Mouse (Mus musculus) intestine, postnatal 0 days (tissue): ENCODE measurements around the gene Asic2. TPM values are rescaled to one million over a fixed set of nuclear protein-coding genes. Genes with fewer than 3 reads are reported as not detected.

Experiments used
- ATAC-seq: fragments of 200-750 bp; cut with Nextera tagmentation; 2 replicates; pipeline ENCODE4 v1.8.0; 2017; ENCODE audit warnings: mild to moderate bottlenecking, moderate TSS enrichment, moderate library complexity
- H3K27ac ChIP-seq: fragments of 300-500 bp; sonication (generic); 2 replicates; pipeline ENCODE4 v1.5.1; 2014; ENCODE audit warnings: mild to moderate bottlenecking, low read depth, low read length, moderate library complexity
- H3K27me3 ChIP-seq: fragments of 300-500 bp; sonication (generic); replicated peaks from 2 replicates; pipeline ENCODE4 v1.6.1; 2014; ENCODE audit warnings: low read length, mixed read lengths; ENCODE audit not compliant: control insufficient read depth, insufficient read depth
- H3K36me3 ChIP-seq: fragments of 300-500 bp; sonication (generic); 2 replicates; pipeline ENCODE4 v1.6.1; 2014; ENCODE audit warnings: mild to moderate bottlenecking, moderate library complexity; ENCODE audit not compliant: control insufficient read depth, insufficient read depth
- H3K4me1 ChIP-seq: fragments of 300-500 bp; sonication (generic); replicated peaks from 2 replicates; pipeline ENCODE4 v1.6.1; 2014; ENCODE audit warnings: antibody characterized with exemption, low read length, mixed read lengths; ENCODE audit not compliant: control insufficient read depth, insufficient read depth
- H3K4me2 ChIP-seq: fragments of 300-500 bp; sonication (generic); replicated peaks from 2 replicates; pipeline ENCODE4 v1.6.1; 2014; ENCODE audit warnings: low read depth, mild to moderate bottlenecking, moderate library complexity
- H3K4me3 ChIP-seq: fragments of 300-500 bp; sonication (generic); 2 replicates; pipeline ENCODE4 v1.5.1; 2014; ENCODE audit warnings: low read depth, low read length
- H3K9ac ChIP-seq: fragments of 300-500 bp; sonication (generic); 2 replicates; pipeline ENCODE4 v1.6.1; 2014; ENCODE audit warnings: mild to moderate bottlenecking, low read depth, low read length
- H3K9me3 ChIP-seq: fragments of 300-500 bp; sonication (generic); 2 replicates; pipeline ENCODE4 v1.6.1; 2016; ENCODE audit warnings: mixed run types; ENCODE audit not compliant: control insufficient read depth
- CTCF ChIP-seq: sonication (generic); IDR thresholded peaks from 2 replicates; pipeline ENCODE4 v1.5.1; 2016; ENCODE audit warnings: low read depth, mild to moderate bottlenecking, control low read depth, antibody characterized with exemption, moderate library complexity
- WGBS: fragments of 180-500 bp; shearing (Covaris S2); extraction: QIAGEN DNeasy Blood & Tissue Kit; methylation state at CpG from one replicate; pipeline ENCODE4 v1.1.7; 2014; 5-methylcytosine and 5-hydroxymethylcytosine counted together
- polyA plus RNA-seq: library from polyadenylated mRNA; unstranded; fragments of >200 nt; fragmentation: Nextera tagmentation; extraction: Ambion mirVana; gene quantifications from 2 replicates; pipeline ENCODE4 v1.2.1, GENCODE M21; 2015

Asic2 gene
- polyA plus RNA-seq, 1 experiment from 2014 or later, result 0.55 TPM

DNA sequence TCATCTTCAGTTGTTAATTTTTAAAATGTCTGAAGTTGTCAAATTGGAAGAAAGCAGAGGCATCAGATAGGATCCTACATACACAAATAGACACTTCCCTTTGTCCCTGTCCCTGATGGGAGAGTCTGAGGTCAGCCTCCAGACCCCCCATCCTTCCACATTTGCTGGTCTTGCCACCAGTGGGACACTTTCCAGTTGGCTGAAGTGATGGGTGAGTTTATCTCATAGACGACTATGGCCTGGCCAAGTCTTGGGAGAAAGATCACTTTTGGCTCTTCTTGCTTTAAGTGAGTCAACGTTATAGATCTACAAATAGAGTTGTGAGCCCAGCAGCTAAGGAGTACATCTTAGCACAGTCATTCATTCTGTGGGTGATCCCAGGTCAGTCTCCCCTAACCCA lies 1090.2 kb downstream of the Asic2 start:
- TF ChIP-seq CTCF, result no peak
- 72% methylated on average over 2 of the region's 2 CpGs for WGBS
- Histone ChIP-seq H3K4me3 (no peak overlapping the region), H3K27ac (no peak overlapping the region), H3K4me2 (no peak overlapping the region), H3K4me1 (no peaks in the 10 kb centered on the region), H3K9me3 (no peaks in the 10 kb centered on the region), H3K36me3 (no peaks in the 10 kb centered on the region), H3K9ac (no peak overlapping the region), H3K27me3 (no peaks in the 10 kb centered on the region)
- no peak for ATAC-seq

DNA sequence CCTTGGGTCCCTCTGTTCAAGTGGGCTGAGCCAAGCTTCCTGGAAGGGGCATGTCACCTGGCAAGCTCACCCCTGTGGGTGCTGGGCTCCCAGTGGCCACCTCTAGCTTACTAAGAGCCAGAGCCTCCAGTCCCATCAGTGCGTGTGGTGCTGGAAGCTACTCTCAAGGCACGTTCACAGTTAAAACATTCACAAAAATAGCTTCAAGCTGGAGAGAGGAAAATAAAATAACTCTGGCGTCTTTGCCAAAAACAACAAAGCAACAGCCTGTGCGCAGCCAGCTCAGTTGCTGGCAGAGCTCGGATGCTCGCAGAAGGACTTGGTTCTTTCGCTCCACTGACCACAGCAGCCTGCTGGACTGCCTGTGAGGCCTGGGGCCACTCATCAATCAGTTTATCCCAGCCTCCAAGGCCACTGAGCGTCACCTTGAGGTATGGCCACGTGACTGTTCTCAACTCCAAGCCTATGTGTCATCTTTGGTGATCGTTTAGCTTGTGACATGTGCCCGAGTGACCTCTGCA lies 1091.1 kb downstream of the Asic2 start:
- H3K4me3 ChIP-seq, result no peak overlapping the region
- no peak overlapping the region for H3K9ac ChIP-seq
- WGBS, result 52% methylated on average over 11 of the region's 11 CpGs
- no peak for ATAC-seq
- TF ChIP-seq CTCF, result no peak
- no peaks in the 10 kb centered on the region for H3K9me3 ChIP-seq
- H3K4me1 ChIP-seq, result no peaks in the 10 kb centered on the region
- H3K36me3 ChIP-seq, result no peaks in the 10 kb centered on the region
- H3K4me2 ChIP-seq, result no peak overlapping the region
- no peaks in the 10 kb centered on the region for H3K27me3 ChIP-seq
- H3K27ac ChIP-seq, result no peak overlapping the region

DNA sequence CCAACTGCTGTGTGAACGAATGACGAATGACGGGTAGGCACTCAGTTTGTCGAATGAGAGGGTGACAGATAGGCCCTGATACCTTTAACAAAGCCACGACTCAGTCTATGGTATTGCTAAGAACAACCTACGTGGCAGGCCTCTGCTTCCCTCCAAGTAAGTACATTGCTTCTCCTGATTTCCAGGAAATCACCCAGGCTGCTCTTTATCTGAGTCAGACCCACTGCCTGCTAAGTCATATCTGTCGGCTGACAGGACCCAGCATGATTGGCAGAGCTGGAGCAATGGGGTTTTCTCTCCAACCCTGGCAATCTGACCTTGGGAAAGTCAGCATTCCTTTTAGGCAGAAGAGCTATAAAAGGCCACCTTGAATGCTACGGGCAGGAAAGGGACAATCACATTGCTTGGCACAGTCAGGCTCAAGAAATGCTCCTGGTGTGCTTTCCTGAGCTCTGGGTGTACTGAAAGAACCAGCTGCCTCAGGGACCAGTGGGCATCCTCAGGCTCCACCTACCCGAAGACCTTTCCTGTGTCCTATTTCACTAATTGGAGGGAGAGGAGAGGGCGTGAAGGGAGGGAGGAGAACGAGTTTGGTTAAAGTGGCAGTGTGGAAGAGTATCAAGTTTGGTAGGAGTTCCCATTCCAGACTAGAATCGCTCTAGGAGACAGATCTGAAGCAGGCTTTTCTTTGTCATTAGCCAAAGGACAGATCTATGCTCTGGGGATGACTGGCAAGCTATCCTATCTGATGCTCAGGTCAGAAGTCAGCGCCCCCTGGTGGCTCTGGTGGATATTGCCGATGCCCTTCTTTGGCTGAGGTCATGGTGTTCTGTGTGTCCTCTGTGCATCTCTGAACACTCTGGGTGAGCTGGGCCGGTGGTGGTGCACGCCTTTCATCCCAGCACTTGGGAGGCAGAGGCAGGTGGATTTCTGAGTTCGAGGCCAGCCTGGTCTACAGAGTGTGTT lies 1095.5 kb downstream of the Asic2 start:
- Histone ChIP-seq H3K4me1 (no peaks in the 10 kb centered on the region), H3K4me3 (no peak overlapping the region), H3K4me2 (no peak overlapping the region), H3K27me3 (no peaks in the 10 kb centered on the region), H3K9me3 (no peaks in the 10 kb centered on the region), H3K36me3 (no peaks in the 10 kb centered on the region), H3K27ac (no peak overlapping the region), H3K9ac (no peak overlapping the region)
- WGBS, result 57% methylated on average over 17 of the region's 17 CpGs
- peak; percentile 85 for TF ChIP-seq CTCF
- no peak for ATAC-seq

DNA sequence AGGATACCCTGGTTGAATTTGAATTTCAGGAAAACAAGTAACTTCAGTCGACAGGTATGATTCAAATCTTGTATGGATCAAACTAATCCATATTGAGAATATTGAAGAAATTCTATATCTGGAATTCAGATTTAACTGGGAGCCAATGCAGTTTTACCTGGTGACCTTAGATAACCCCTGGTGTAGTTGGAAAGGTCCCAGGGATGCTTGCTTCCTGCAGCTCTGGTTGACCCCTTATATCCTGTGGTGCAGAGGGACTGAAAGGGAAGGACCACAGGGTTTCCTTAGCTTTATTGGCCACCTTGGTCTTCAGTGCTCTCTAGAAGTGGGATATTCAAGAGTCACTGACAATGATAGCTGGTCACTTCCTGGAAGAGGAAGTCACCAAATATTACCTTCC lies 1100.2 kb downstream of the Asic2 start:
- no peaks in the 10 kb centered on the region for H3K27me3 ChIP-seq
- no peaks in the 10 kb centered on the region for H3K4me1 ChIP-seq
- no peaks in the 10 kb centered on the region for H3K9me3 ChIP-seq
- H3K36me3 ChIP-seq, result no peaks in the 10 kb centered on the region
- no peak overlapping the region for H3K4me2 ChIP-seq
- H3K9ac ChIP-seq, result no peak overlapping the region
- TF ChIP-seq CTCF, result no peak
- H3K27ac ChIP-seq, result no peak overlapping the region
- no peak for ATAC-seq
- no peak overlapping the region for H3K4me3 ChIP-seq
- 93% methylated on average over 1 of the region's 1 CpGs for WGBS

DNA sequence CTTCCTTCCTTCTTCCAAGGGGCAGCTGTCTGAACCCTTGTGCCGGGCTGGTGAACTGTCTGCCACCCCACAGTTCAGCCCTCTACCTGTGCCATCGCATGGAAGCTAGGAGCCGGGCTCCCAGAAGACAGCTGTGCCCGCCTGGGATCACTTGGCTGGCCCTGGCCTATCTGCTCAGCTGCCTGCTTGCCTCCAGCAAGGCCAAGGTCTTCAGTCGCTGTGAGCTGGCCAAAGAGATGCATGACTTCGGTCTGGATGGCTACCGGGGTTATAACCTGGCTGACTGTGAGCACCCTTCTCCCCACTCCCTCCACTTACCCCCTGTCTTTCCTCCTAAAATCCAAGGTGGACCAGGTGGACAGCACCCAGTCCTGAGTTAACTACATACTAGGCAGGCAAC lies 1105.3 kb downstream of the Asic2 start:
- Histone ChIP-seq H3K4me2 (no peak overlapping the region), H3K27me3 (no peaks in the 10 kb centered on the region), H3K4me1 (no peaks in the 10 kb centered on the region), H3K36me3 (no peaks in the 10 kb centered on the region), H3K4me3 (no peak overlapping the region), H3K27ac (no peak overlapping the region), H3K9me3 (no peaks in the 10 kb centered on the region), H3K9ac (no peak overlapping the region)
- no peak for ATAC-seq
- no peak for TF ChIP-seq CTCF
- 93% methylated on average over 7 of the region's 7 CpGs for WGBS

DNA sequence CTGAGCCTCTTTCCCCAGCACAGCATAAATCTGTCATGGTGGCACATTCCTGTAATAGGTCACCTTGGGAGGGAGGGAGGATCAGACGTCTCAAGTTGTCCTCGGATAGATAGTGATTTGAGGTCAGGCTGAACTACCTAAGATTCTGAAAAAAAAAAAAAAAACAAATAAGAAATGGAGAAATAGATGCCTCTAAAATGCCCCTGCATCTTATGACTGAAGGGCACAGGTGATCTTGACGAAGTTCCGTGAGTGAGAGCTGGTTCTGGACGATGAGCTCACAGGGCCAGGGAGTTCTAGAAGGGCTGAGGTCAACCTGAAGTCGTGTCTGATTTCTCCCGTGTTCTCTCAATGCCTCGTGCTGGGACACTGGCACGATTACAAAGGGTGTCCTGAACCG lies 1110.2 kb downstream of the Asic2 start, which contains the start of gene Spaca3:
Gene Spaca3, plus strand, starts transcription at position 301 of the 400 bp plus-strand sequence.
- Histone ChIP-seq H3K27me3 (no peaks in the 10 kb centered on the region), H3K36me3 (no peaks in the 10 kb centered on the region), H3K4me1 (no peaks in the 10 kb centered on the region; the same call in 1 of the 2 replicates), H3K27ac (no peak within 1 kb of the TSS), H3K9me3 (no peaks in the 10 kb centered on the region), H3K4me2 (no peak within 1 kb of the TSS), H3K9ac (no peak within 1 kb of the TSS), H3K4me3 (no peak within 1 kb of the TSS)
- TF ChIP-seq CTCF, result no peak
- ATAC-seq, result no peak
- WGBS, result 70% methylated on average over 10 of the region's 10 CpGs
